8 mouse cellular contexts compared by ENCODE assay signal in the genomic region with DNA sequence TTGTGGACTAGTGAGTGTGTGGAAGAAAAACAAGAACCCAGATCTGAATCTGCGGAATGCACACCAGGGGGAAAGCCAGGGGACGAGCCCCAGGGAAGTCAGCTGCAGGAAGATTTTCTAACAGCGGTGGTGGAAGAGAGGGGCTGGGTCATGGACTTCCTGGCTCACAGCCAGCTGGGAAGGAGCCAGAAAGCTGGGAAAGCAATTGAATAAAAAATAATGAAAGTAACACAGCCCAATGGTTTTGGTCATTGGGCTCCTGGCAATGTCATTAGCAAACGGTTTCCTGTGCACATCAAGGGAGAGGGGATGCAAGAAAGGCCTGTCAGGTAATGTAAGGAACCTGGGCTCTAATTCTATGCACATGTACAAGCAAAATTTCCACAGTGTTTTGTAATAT.
DNase-seq lines count a peak whose midpoint lies in the region; ATAC-seq lines count a peak whose summit lies in the region.

No protein-coding gene starts in this region.

- no peak overlapping the region for H3K27ac ChIP-seq in kidney, embryonic 14.5 days (ENCODE audit: low read depth, low read length)
- H3K27ac ChIP-seq in kidney, embryonic 15.5 days, result no peak overlapping the region
- no peak overlapping the region for H3K27ac ChIP-seq in neural tube, embryonic 11.5 days (ENCODE audit: low read depth, low read length)

- H3K4me3 ChIP-seq in kidney, embryonic 14.5 days (ENCODE audit: low read length), result no peak overlapping the region
- H3K4me3 ChIP-seq in kidney, embryonic 15.5 days (replicated peaks), result no peak overlapping the region
- no peak overlapping the region for H3K4me3 ChIP-seq in neural tube, embryonic 11.5 days (ENCODE audit: low read depth, low read length)

- ATAC-seq in kidney, embryonic 14.5 days (ENCODE audit: low FRiP score, low TSS enrichment), result peak; percentile 39; the same call in 1 of the 2 replicates
- peak; percentile 82 for ATAC-seq in kidney, embryonic 15.5 days (replicated peaks; ENCODE audit: low FRiP score)
- ATAC-seq in neural tube, embryonic 11.5 days (ENCODE audit: insufficient read depth, low FRiP score, low TSS enrichment), result no peak
- no peak for ATAC-seq in granulocyte monocyte progenitor cell, adult 5-6 weeks (replicated peaks; ENCODE audit: poor library complexity, severe bottlenecking)

- no peaks in the 10 kb centered on the region for H3K36me3 ChIP-seq in kidney, embryonic 14.5 days (ENCODE audit: control insufficient read depth, insufficient read depth, low read length)
- H3K36me3 ChIP-seq in kidney, embryonic 15.5 days, result no peaks in the 10 kb centered on the region
- no peaks in the 10 kb centered on the region for H3K36me3 ChIP-seq in neural tube, embryonic 11.5 days (ENCODE audit: control insufficient read depth, insufficient read depth, low read length)

- H3K27me3 ChIP-seq in kidney, embryonic 14.5 days (ENCODE audit: control insufficient read depth, insufficient read depth, low read length), result no peaks in the 10 kb centered on the region
- no peaks in the 10 kb centered on the region for H3K27me3 ChIP-seq in kidney, embryonic 15.5 days
- H3K27me3 ChIP-seq in neural tube, embryonic 11.5 days (ENCODE audit: control insufficient read depth, insufficient read depth, low read length), result no peaks in the 10 kb centered on the region

- H3K4me1 ChIP-seq in kidney, embryonic 14.5 days (ENCODE audit: control insufficient read depth, insufficient read depth, low read length), result no peaks in the 10 kb centered on the region
- H3K4me1 ChIP-seq in kidney, embryonic 15.5 days, result 0 out of 2 replicates have a peak, but pooled peaks cover 2% of the 10 kb centered on the region
- H3K4me1 ChIP-seq in neural tube, embryonic 11.5 days (ENCODE audit: control insufficient read depth, insufficient read depth, low read length), result no peaks in the 10 kb centered on the region

- no peaks in the 10 kb centered on the region for H3K9me3 ChIP-seq in kidney, embryonic 14.5 days (ENCODE audit: control insufficient read depth, low read length)
- H3K9me3 ChIP-seq in kidney, embryonic 15.5 days (replicated peaks), result no peaks in the 10 kb centered on the region
- H3K9me3 ChIP-seq in neural tube, embryonic 11.5 days (ENCODE audit: control insufficient read depth, low read length), result no peaks in the 10 kb centered on the region

- WGBS in kidney, embryonic 14.5 days, result 15% methylated on average over 4 of the region's 4 CpGs
- 14% methylated on average over 4 of the region's 4 CpGs for WGBS in kidney, embryonic 15.5 days
- WGBS in neural tube, embryonic 11.5 days, result 27% methylated on average over 4 of the region's 4 CpGs

- no peak for DNase-seq in kidney, adult 9 months
- peak; percentile 3 for DNase-seq in brain, adult 2 months (ENCODE audit: low read depth, low spot score)
- peak; percentile 82 to 89 for DNase-seq in gastrocnemius, postnatal 4 days (ENCODE audit: low spot score in 2 of 2)
- DNase-seq in neural tube, embryonic 11.5 days (ENCODE audit: low spot score), result peak; percentile 73
- no peak for DNase-seq in adipocyte (ENCODE audit: low spot score)

- H3K9ac ChIP-seq in kidney, embryonic 14.5 days (ENCODE audit: low read depth, low read length), result no peak overlapping the region
- H3K9ac ChIP-seq in kidney, embryonic 15.5 days, result no peak overlapping the region
- no peak overlapping the region for H3K9ac ChIP-seq in neural tube, embryonic 11.5 days (ENCODE audit: low read length)

- no peak overlapping the region for H3K4me2 ChIP-seq in kidney, embryonic 14.5 days (replicated peaks; ENCODE audit: low read depth, low read length)
- H3K4me2 ChIP-seq in kidney, embryonic 15.5 days, result 0 out of 2 replicates have a peak overlapping the region, but pooled peaks have one; percentile 21
- H3K4me2 ChIP-seq in neural tube, embryonic 11.5 days (ENCODE audit: low read depth), result no peak overlapping the region

Comparison
In these comparisons a context has a peak if more than half of its experiments do, and no peak if none do; other contexts are left out.
1. ATAC-seq: peak in kidney, embryonic 14.5 days (single experiment) and kidney, embryonic 15.5 days (single experiment); none in neural tube, embryonic 11.5 days (single experiment) and granulocyte monocyte progenitor cell, adult 5-6 weeks (single experiment).
2. DNase-seq: peak in brain, adult 2 months (single experiment), gastrocnemius, postnatal 4 days (2 of 2) and neural tube, embryonic 11.5 days (single experiment); none in kidney, adult 9 months (single experiment) and adipocyte (single experiment).